Mouse (Mus musculus): ENCODE measurements around the gene Col5a3.
"Not testable (repeated sequence)": the region's sequence is repeated elsewhere in the genome, so short reads cannot be mapped to it uniquely, and the experiment has no call there.

Gene Col5a3

GRCm38 (mm10) chr9:20814521-20815272 is at the start of gene Col5a3:
Gene Col5a3, minus strand, starts transcription at chr9:20815067.
- ATAC-seq (ENCODE audit: low TSS enrichment), result peak; percentile 18; the same call in 1 of the 2 replicates

- ATAC-seq (ENCODE audit: low TSS enrichment), result no peak
Observed at GRCm38 (mm10) chr9:20862225-20862624, 47.4 kb upstream of the Col5a3 start.

GRCm38 (mm10) chr9:20861821-20862220 is 47.0 kb upstream of the Col5a3 start:
- ATAC-seq (ENCODE audit: low TSS enrichment), result no peak

GRCm38 (mm10) chr9:20859926-20860325 is 45.1 kb upstream of the Col5a3 start:
- no peak for ATAC-seq (ENCODE audit: low TSS enrichment)

- ATAC-seq (ENCODE audit: low TSS enrichment), result no peak
Observed at GRCm38 (mm10) chr9:20857131-20857530, 42.3 kb upstream of the Col5a3 start.

GRCm38 (mm10) chr9:20850179-20850578 is 35.3 kb upstream of the Col5a3 start:
- no peak for ATAC-seq (ENCODE audit: low TSS enrichment)

- peak; percentile 89 for ATAC-seq (ENCODE audit: low TSS enrichment)
Observed at GRCm38 (mm10) chr9:20842670-20843069, 27.8 kb upstream of the Col5a3 start.

GRCm38 (mm10) chr9:20842211-20842610 is 27.3 kb upstream of the Col5a3 start:
- ATAC-seq (ENCODE audit: low TSS enrichment), result no peak

- ATAC-seq (ENCODE audit: low TSS enrichment), result no peak
Observed at GRCm38 (mm10) chr9:20838931-20839330, 24.1 kb upstream of the Col5a3 start.

- no peak for ATAC-seq (ENCODE audit: low TSS enrichment)
Observed at GRCm38 (mm10) chr9:20837184-20837947, 22.5 kb upstream of the Col5a3 start.

- not testable (repeated sequence) for ATAC-seq (ENCODE audit: low TSS enrichment)
Observed at GRCm38 (mm10) chr9:20835431-20835954, 20.6 kb upstream of the Col5a3 start.

GRCm38 (mm10) chr9:20834881-20835280 is 20.0 kb upstream of the Col5a3 start:
- no peak for ATAC-seq (ENCODE audit: low TSS enrichment)

- peak; percentile 99 for ATAC-seq (ENCODE audit: low TSS enrichment)
Observed at GRCm38 (mm10) chr9:20830901-20831643, 16.2 kb upstream of the Col5a3 start.

GRCm38 (mm10) chr9:20828127-20828526 is 13.3 kb upstream of the Col5a3 start:
- no peak for ATAC-seq (ENCODE audit: low TSS enrichment)

GRCm38 (mm10) chr9:20825781-20826180 is 10.9 kb upstream of the Col5a3 start:
- ATAC-seq (ENCODE audit: low TSS enrichment), result no peak

GRCm38 (mm10) chr9:20822821-20823220 is 8.0 kb upstream of the Col5a3 start:
- ATAC-seq (ENCODE audit: low TSS enrichment), result peak; percentile 81

- no peak for ATAC-seq (ENCODE audit: low TSS enrichment)
Observed at GRCm38 (mm10) chr9:20820001-20820400, 5.1 kb upstream of the Col5a3 start.

- ATAC-seq (ENCODE audit: low TSS enrichment), result no peak
Observed at GRCm38 (mm10) chr9:20818236-20818635, 3.4 kb upstream of the Col5a3 start, which contains the start of gene Rdh8. Gene Rdh8, plus strand, starts transcription at chr9:20818503.

- no peak for ATAC-seq (ENCODE audit: low TSS enrichment)
Observed at GRCm38 (mm10) chr9:20812537-20813271, 2.2 kb downstream of the Col5a3 start.

GRCm38 (mm10) chr9:20810773-20811172 is 4.1 kb downstream of the Col5a3 start:
- no peak for ATAC-seq (ENCODE audit: low TSS enrichment)

- ATAC-seq (ENCODE audit: low TSS enrichment), result peak; percentile 54; the same call in 1 of the 2 replicates
Observed at GRCm38 (mm10) chr9:20810271-20810670, 4.6 kb downstream of the Col5a3 start.
